Mouse (Mus musculus): ENCODE measurements around the gene Abcb9. TPM values are rescaled to one million over a fixed set of nuclear protein-coding genes. Genes with fewer than 3 reads are reported as not detected.

The Abcb9 gene
- total and polyA plus RNA-seq, 2 experiments from 2014 or later, result 19.7 to 25.0 TPM

GRCm38 (mm10) chr5:124014180-124014579 is 81.4 kb downstream of the Abcb9 start:
- peaks cover 33% of the 10 kb centered on the region for H3K4me1 ChIP-seq (ENCODE audit: insufficient read depth)
- no peaks in the 10 kb centered on the region for H3K9me3 ChIP-seq (ENCODE audit: low read length)
- no peaks in the 10 kb centered on the region for H3K27me3 ChIP-seq (ENCODE audit: insufficient read depth, low read length)
- TF ChIP-seq CTCF (IDR thresholded peaks at IDR 0.05; ENCODE audit: low read depth), result no peak
- DNase-seq, result no peak
- peaks cover 12% of the 10 kb centered on the region for H3K36me3 ChIP-seq (ENCODE audit: insufficient read depth)
- 65% methylated on average over 3 of the region's 3 CpGs for WGBS
- H3K4me3 ChIP-seq (ENCODE audit: low read depth, low read length), result no peak overlapping the region
- H3K4me2 ChIP-seq (ENCODE audit: low read depth), result no peak overlapping the region
- H3K9ac ChIP-seq, result no peak overlapping the region
- H3K27ac ChIP-seq (ENCODE audit: low read depth, low read length), result peak overlapping the region; percentile 29; the same call in 1 of the 2 replicates
- no peak for ATAC-seq

GRCm38 (mm10) chr5:124013747-124014146 is 81.9 kb downstream of the Abcb9 start:
- WGBS, result 82% methylated on average over 16 of the region's 16 CpGs
- TF ChIP-seq CTCF (IDR thresholded peaks at IDR 0.05; ENCODE audit: low read depth), result no peak
- Histone ChIP-seq H3K36me3 (ENCODE audit: insufficient read depth) (peaks cover 16% of the 10 kb centered on the region), H3K4me1 (ENCODE audit: insufficient read depth) (peaks cover 33% of the 10 kb centered on the region), H3K4me3 (ENCODE audit: low read depth, low read length) (no peak overlapping the region), H3K9ac (no peak overlapping the region), H3K9me3 (ENCODE audit: low read length) (no peaks in the 10 kb centered on the region), H3K27me3 (ENCODE audit: insufficient read depth, low read length) (no peaks in the 10 kb centered on the region), H3K27ac (ENCODE audit: low read depth, low read length) (peak overlapping the region; percentile 29; the same call in 1 of the 2 replicates), H3K4me2 (ENCODE audit: low read depth) (no peak overlapping the region)
- no peak for DNase-seq
- ATAC-seq, result no peak

DNA sequence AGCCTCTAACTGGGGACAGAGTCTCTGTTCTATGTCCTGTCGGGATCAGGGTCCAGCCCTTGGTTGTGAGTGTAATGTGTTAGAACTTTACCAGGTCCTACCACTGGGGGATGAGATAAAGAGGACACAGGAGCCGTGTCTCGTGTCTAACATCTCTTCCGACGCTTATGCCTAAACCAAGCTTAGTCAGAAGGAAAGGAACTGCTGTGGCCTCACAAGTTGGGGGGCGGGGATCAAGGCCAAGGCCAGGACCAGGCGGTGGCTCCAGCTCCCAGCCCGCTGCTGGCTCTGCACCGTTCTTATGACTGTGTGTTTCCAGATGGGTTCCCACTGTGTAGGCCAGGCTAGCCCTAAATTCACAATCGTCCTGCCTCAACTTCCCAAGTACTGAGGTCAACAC is 82.7 kb downstream of the Abcb9 start:
- Histone ChIP-seq H3K9me3 (ENCODE audit: low read length) (no peaks in the 10 kb centered on the region), H3K9ac (no peak overlapping the region), H3K27ac (ENCODE audit: low read depth, low read length) (0 out of 2 replicates have a peak overlapping the region, but pooled peaks have one; percentile 60), H3K4me1 (ENCODE audit: insufficient read depth) (peaks cover 28% of the 10 kb centered on the region), H3K4me2 (ENCODE audit: low read depth) (no peak overlapping the region), H3K4me3 (ENCODE audit: low read depth, low read length) (no peak overlapping the region), H3K36me3 (ENCODE audit: insufficient read depth) (peaks cover 25% of the 10 kb centered on the region), H3K27me3 (ENCODE audit: insufficient read depth, low read length) (no peaks in the 10 kb centered on the region)
- DNase-seq (no peak), ATAC-seq (no peak)
- 84% methylated on average over 10 of the region's 10 CpGs for WGBS
- TF ChIP-seq CTCF (IDR thresholded peaks at IDR 0.05; ENCODE audit: low read depth), result 0 out of 2 replicates have a peak, but pooled peaks have one; percentile 7

DNA sequence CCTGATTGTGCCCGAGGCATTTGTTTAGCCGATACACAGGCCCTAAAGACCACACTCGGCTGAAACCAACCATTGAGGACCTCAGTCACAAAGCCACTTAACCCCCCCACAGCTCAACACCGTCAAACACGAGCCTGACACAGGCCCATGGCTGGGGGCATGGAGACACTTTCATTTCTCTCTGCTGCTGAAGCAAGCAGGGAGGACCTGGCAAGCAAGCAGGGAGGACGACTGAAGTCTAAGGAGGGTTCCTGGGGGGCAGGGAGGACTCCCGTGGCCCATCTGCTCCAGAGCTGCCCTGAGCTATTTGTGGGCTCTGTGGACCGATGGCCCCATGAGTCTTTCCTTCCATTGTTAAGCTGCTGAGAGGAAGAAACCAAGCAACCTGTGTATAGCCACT is 83.7 kb downstream of the Abcb9 start:
- no peak for TF ChIP-seq CTCF (IDR thresholded peaks at IDR 0.05; ENCODE audit: low read depth)
- H3K9me3 ChIP-seq (ENCODE audit: low read length), result no peaks in the 10 kb centered on the region
- WGBS, result 5% methylated on average over 8 of the region's 8 CpGs
- no peak overlapping the region for H3K4me3 ChIP-seq (ENCODE audit: low read depth, low read length)
- peaks cover 23% of the 10 kb centered on the region for H3K4me1 ChIP-seq (ENCODE audit: insufficient read depth)
- DNase-seq (no peak), ATAC-seq (no peak)
- 0 out of 2 replicates have a peak overlapping the region, but pooled peaks have one; percentile 27 for H3K4me2 ChIP-seq (ENCODE audit: low read depth)
- peaks cover 35% of the 10 kb centered on the region for H3K36me3 ChIP-seq (ENCODE audit: insufficient read depth)
- no peaks in the 10 kb centered on the region for H3K27me3 ChIP-seq (ENCODE audit: insufficient read depth, low read length)
- no peak overlapping the region for H3K9ac ChIP-seq
- peak overlapping the region; percentile 60 for H3K27ac ChIP-seq (ENCODE audit: low read depth, low read length)

Other genes starting within 250 kb of the Abcb9 start
- not detected in 2 replicates for gene Hcar2, start 230.3 kb downstream of the Abcb9 start, total RNA-seq (2014; rRNA removed)
- gene Hcar2, start 230.3 kb downstream of the Abcb9 start, polyA plus RNA-seq (2015; fragmentation: Nextera tagmentation; extraction: Ambion mirVana), result not detected in 2 replicates
- 0.62 and 1.00 TPM in 2 replicates for gene Hcar1, start 215.8 kb downstream of the Abcb9 start, total RNA-seq (2014; rRNA removed)
- 0.60 and 0.61 TPM in 2 replicates for gene Hcar1, start 215.8 kb downstream of the Abcb9 start, polyA plus RNA-seq (2015; fragmentation: Nextera tagmentation; extraction: Ambion mirVana)
- 25.2 and 25.3 TPM in 2 replicates for gene Denr, start 188.6 kb downstream of the Abcb9 start, total RNA-seq (2014; rRNA removed)
- gene Denr, start 188.6 kb downstream of the Abcb9 start, polyA plus RNA-seq (2015; fragmentation: Nextera tagmentation; extraction: Ambion mirVana), result 128 and 130 TPM in 2 replicates
- 0.38 and 0.57 TPM in 2 replicates for gene Gm43518, start 168.4 kb downstream of the Abcb9 start, total RNA-seq (2014; rRNA removed)
- 0.30 and 1.2 TPM in 2 replicates for gene Gm43518, start 168.4 kb downstream of the Abcb9 start, polyA plus RNA-seq (2015; fragmentation: Nextera tagmentation; extraction: Ambion mirVana)
- gene Ccdc62, start 165.1 kb downstream of the Abcb9 start, total RNA-seq (2014; rRNA removed), result 3.6 and 3.7 TPM in 2 replicates
- 3.3 and 3.7 TPM in 2 replicates for gene Ccdc62, start 165.1 kb downstream of the Abcb9 start, polyA plus RNA-seq (2015; fragmentation: Nextera tagmentation; extraction: Ambion mirVana)
- 52.2 and 55.0 TPM in 2 replicates for gene Hip1r, start 122.2 kb downstream of the Abcb9 start, total RNA-seq (2014; rRNA removed)
- gene Hip1r, start 122.2 kb downstream of the Abcb9 start, polyA plus RNA-seq (2015; fragmentation: Nextera tagmentation; extraction: Ambion mirVana), result 22.2 and 29.8 TPM in 2 replicates
- 62.0 and 62.2 TPM in 2 replicates for gene Vps37b, start 63.5 kb downstream of the Abcb9 start, total RNA-seq (2014; rRNA removed)
- 76.5 and 90.8 TPM in 2 replicates for gene Vps37b, start 63.5 kb downstream of the Abcb9 start, polyA plus RNA-seq (2015; fragmentation: Nextera tagmentation; extraction: Ambion mirVana)
- gene Ogfod2, start 16.5 kb upstream of the Abcb9 start, total RNA-seq (2014; rRNA removed), result 56.0 and 58.3 TPM in 2 replicates
- 40.7 and 44.2 TPM in 2 replicates for gene Ogfod2, start 16.5 kb upstream of the Abcb9 start, polyA plus RNA-seq (2015; fragmentation: Nextera tagmentation; extraction: Ambion mirVana)
- 36.0 and 41.9 TPM in 2 replicates for gene Arl6ip4, start 20.3 kb upstream of the Abcb9 start, total RNA-seq (2014; rRNA removed)
- gene Arl6ip4, start 20.3 kb upstream of the Abcb9 start, polyA plus RNA-seq (2015; fragmentation: Nextera tagmentation; extraction: Ambion mirVana), result 95.6 and 98.3 TPM in 2 replicates
- 33.8 and 38.4 TPM in 2 replicates for gene Pitpnm2, start 154.0 kb upstream of the Abcb9 start, total RNA-seq (2014; rRNA removed)
- 9.2 and 10.1 TPM in 2 replicates for gene Pitpnm2, start 154.0 kb upstream of the Abcb9 start, polyA plus RNA-seq (2015; fragmentation: Nextera tagmentation; extraction: Ambion mirVana)
- gene Mphosph9, start 232.2 kb upstream of the Abcb9 start, total RNA-seq (2014; rRNA removed), result 15.0 and 23.6 TPM in 2 replicates
- gene Mphosph9, start 232.2 kb upstream of the Abcb9 start, polyA plus RNA-seq (2015; fragmentation: Nextera tagmentation; extraction: Ambion mirVana), result 4.5 and 7.8 TPM in 2 replicates
- 14.1 and 15.2 TPM in 2 replicates for gene 2810006K23Rik, start 232.3 kb upstream of the Abcb9 start, total RNA-seq (2014; rRNA removed)
- gene 2810006K23Rik, start 232.3 kb upstream of the Abcb9 start, polyA plus RNA-seq (2015; fragmentation: Nextera tagmentation; extraction: Ambion mirVana), result 9.1 and 9.2 TPM in 2 replicates